Mouse (Mus musculus) cortical plate, adult 2 months (tissue): Measurements from ENCODE around the gene Gcnt3. TPM values are rescaled to one million over a fixed set of nuclear protein-coding genes. Genes with fewer than 3 reads are reported as not detected.

Experiments used
- H3K27ac ChIP-seq: fragments of 200-500 bp; 2 replicates; pipeline ENCODE4 v1.5.1; 2012; ENCODE audit warnings: low read length, control low read depth, inconsistent platforms; ENCODE audit not compliant: insufficient read depth
- H3K4me1 ChIP-seq: fragments of 200-500 bp; 2 replicates; pipeline ENCODE4 v1.6.1; 2011; ENCODE audit warnings: low read length; ENCODE audit not compliant: control insufficient read depth, insufficient read depth
- H3K4me3 ChIP-seq: fragments of 200-500 bp; 2 replicates; pipeline ENCODE4 v1.5.1; 2011; ENCODE audit warnings: mild to moderate bottlenecking, low read length, control low read depth; ENCODE audit not compliant: insufficient read depth
- CTCF ChIP-seq: fragments of 200-500 bp; IDR thresholded peaks from 2 replicates; pipeline ENCODE4 v1.5.1; 2011; ENCODE audit warnings: mild to moderate bottlenecking, control low read depth, low read length; ENCODE audit not compliant: insufficient read depth; ENCODE audit errors: extremely low read depth
- POLR2A ChIP-seq: fragments of 200-500 bp; IDR thresholded peaks from 2 replicates; pipeline ENCODE4 v1.6.1; 2011; ENCODE audit warnings: mild to moderate bottlenecking, low read length, control low read depth; ENCODE audit not compliant: insufficient read depth; ENCODE audit errors: extremely low read depth
- polyA plus RNA-seq: library from polyadenylated mRNA; depleted of rRNA; stranded (reverse); fragments of >200 nt; gene quantifications from 2 replicates; pipeline ENCODE4 v1.2.3, GENCODE M21; 2012

Gene Gcnt3
- polyA plus RNA-seq, 1 experiment: not detected

DNA sequence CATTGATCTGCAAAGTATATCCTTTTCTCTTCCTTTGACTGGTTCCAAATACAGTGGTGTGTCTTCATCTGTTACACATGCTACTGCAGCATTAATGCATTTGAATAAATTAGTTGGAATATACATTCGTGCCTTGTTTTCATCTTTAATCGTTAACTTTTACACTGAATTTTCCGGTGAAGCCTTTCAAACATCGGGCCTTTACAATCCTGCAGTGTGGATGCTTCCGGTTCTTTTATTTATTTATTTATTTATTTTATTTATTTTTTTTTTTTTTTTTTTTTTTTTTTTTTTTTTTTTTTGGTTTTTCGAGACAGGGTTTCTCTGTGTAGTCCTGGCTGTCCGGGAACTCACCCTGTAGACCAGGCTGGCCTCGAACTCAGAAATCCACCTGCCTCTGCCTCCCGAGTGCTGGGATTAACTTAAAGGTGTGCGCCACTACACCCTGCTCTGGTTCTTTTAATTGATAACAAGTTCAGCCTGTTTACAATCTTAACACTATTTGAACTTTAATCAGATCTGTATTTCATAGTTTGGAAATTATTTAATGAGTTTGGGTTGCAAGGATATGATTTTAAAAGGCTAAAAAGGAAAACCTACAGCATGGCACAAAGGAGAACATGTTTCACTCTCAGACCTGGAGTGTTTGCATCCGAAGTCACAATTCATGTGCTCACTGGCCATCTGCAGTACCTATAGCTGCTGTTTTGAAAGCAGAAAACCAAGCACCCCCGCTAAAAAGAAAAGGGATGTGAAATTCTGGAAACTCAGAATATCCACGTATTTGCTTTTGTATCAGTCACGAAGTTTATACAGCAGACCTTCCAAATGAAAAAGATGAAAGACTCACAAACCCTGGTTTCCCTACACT lies 26.1 kb downstream of the Gcnt3 start:
- H3K4me1 ChIP-seq: peaks cover 2% of the 10 kb centered on the region
- TF ChIP-seq POLR2A (no peak), CTCF (no peak)
- no peak overlapping the region for H3K27ac ChIP-seq
- H3K4me3 ChIP-seq: peak overlapping the region; percentile 84

DNA sequence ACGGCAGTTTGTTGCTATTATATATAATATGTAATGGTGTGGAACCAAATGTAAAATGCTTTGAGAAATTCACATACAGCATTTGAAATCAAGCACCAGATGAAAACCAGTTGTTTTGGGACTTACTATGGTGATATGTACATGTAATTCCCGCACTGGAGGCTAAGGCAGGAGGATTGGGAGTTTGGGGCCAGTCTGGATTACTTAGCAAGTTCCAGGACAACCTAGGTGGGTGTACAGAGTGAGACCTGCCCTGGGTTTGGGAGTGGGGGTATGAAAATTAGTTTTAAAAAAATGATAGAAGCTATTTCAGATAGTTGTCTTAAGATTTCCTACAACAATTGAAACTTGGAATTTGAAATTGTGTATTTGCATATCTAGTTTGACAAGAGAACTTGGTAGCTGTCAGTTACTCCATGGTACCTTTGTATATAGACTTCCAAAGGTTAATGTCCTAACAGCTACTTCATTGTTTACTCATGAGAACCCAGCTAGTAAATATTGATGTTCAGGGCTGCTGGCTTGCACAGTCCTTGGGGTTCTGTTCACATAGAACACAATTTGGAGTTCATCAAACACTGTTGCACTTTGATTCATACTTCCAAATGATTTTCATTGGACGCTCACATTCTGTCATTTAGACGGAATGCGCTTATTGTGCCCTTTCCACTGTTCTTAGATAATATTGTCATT lies 27.0 kb downstream of the Gcnt3 start:
- H3K4me3 ChIP-seq: no peak overlapping the region
- H3K27ac ChIP-seq: no peak overlapping the region
- TF ChIP-seq POLR2A: no peak
- no peak for TF ChIP-seq CTCF
- peaks cover 2% of the 10 kb centered on the region for H3K4me1 ChIP-seq

- TF ChIP-seq CTCF (no peak), POLR2A (no peak)
- H3K27ac ChIP-seq: no peak overlapping the region
- H3K4me1 ChIP-seq: peaks cover 2% of the 10 kb centered on the region
- H3K4me3 ChIP-seq: no peak overlapping the region
Measured at GRCm38 (mm10) chr9:70009754-70010304, 28.1 kb downstream of the Gcnt3 start.

DNA sequence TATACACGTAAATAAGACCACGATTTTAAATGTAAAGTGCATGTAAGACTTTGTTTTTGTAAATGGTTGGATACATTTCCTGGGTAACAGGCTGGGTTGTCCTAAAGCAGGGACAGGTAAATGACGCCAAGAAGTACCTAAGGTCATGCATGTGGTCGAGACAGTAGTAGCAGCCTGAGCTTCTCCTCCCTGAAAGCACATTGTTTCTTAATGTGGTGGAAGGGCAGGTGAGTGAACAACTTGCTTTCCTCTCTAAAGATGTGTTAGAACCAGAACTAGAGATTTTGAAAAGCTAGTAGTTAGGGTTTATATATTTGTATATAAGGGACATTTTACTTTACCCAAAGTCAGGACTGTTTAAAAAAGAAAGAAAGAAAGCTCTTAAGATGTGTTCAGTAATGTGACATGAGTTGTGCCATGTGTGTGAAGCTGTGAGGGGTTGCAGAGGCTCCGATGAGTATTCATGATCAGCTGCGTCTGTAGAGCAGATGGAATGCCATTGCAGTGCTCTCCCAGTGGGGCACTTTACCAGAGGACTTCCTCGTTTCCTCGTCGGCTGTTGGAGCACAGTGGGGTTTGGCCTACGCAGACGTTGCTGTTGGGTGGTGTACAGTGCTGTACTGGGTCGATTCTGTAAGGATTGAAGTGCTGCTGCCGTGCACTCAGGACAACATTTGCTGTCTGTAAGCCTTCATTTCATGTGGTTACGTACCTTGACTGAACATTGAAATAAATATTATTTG lies 30.2 kb downstream of the Gcnt3 start:
- H3K4me3 ChIP-seq: no peak overlapping the region
- no peak for TF ChIP-seq POLR2A
- no peak for TF ChIP-seq CTCF

DNA sequence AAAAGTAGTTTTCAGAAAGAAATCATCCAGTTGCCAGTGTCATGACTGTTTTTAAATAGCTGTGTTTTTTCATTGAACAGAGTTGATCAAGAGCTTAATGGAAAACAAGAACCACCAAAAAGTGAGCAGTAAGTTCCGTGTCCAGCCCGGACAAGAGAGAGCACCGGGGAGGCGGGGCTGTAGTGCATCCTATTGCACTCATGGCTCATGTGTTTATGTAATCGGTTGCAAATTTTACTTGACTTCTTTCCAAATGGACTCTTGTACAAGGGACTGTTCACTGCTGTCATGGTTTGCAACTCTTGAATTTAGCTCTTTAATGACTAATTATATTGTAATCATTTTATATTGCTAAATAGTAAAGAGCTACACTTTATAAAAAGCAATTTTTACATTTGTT lies 30.9 kb downstream of the Gcnt3 start:
- no peaks in the 10 kb centered on the region for H3K4me1 ChIP-seq
- no peak overlapping the region for H3K27ac ChIP-seq
- no peak overlapping the region for H3K4me3 ChIP-seq
- TF ChIP-seq POLR2A (no peak), CTCF (no peak)

More for the DNA sequence above, 30.2 kb downstream of the Gcnt3 start:
- Histone ChIP-seq H3K4me1 (no peaks in the 10 kb centered on the region), H3K27ac (no peak overlapping the region)

DNA sequence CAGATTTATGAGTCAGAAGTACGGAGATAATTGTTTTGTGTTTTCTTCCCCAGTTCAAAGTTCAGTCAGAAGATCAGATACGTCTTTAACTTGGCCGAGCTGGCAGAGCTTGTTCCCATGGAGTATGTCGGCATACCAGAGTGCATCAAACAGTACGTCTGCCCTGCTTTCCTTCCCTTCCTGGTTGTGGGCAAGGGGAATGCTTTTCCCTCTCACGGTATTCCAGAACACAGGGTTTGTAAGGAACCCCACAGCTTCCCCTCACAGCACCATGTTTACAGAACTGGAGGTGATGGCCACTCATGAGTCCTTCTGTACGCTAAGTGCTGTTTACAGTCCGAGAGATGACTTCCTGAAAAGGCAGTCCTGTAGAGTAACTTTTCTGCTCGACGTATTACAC lies 34.4 kb downstream of the Gcnt3 start:
- H3K27ac ChIP-seq: no peak overlapping the region
- H3K4me1 ChIP-seq: no peaks in the 10 kb centered on the region
- TF ChIP-seq POLR2A (no peak), CTCF (no peak)
- H3K4me3 ChIP-seq: no peak overlapping the region

- H3K4me3 ChIP-seq: no peak overlapping the region
- no peak overlapping the region for H3K27ac ChIP-seq
- no peak for TF ChIP-seq CTCF
- 0 out of 2 replicates have a peak, but pooled peaks cover 3% of the 10 kb centered on the region for H3K4me1 ChIP-seq
Measured at GRCm38 (mm10) chr9:69999318-69999717, 38.6 kb downstream of the Gcnt3 start.

DNA sequence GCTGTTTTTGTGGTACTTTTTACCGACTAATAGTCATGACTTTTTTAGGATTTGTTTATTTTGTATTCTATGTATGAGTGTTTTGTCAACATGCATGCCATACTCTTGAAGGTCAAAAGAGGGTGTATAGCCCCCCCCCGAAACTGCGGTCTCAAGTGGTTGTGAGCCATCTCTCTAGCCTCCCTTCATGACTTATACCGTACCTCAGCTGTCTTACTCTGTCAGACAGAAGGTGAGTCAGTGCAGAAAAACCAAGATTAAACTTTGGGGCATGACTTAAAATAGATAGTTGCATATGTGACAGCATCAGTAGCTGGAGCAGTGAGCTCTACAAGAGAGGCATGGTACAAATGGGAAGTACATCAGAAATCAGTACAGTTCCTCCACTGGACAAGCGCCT lies 43.3 kb downstream of the Gcnt3 start:
- Histone ChIP-seq H3K4me3 (no peak overlapping the region), H3K4me1 (peaks cover 7% of the 10 kb centered on the region), H3K27ac (no peak overlapping the region)
- TF ChIP-seq CTCF (no peak), POLR2A (no peak)

DNA sequence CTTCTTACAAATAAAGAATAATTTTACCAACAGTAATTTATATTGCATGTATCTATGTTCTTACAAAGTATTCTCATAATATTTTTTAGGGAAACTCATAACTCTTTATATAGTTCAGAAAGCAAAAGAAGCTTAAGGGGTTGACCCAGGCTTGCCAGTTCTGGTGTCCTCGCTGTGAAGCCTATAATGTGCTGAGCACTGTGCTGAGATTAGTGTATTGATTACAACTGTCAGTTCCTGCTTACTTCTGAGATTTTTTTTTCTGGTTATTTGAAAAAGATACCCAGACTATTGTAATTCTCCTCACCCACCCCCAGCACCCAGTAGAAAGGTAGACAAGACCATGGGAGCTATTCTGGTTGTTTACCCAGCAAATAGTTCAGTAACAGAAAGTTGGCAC lies 44.4 kb downstream of the Gcnt3 start:
- TF ChIP-seq POLR2A: no peak
- no peak for TF ChIP-seq CTCF
- Histone ChIP-seq H3K4me3 (no peak overlapping the region), H3K4me1 (peaks cover 7% of the 10 kb centered on the region), H3K27ac (no peak overlapping the region)
